Mouse (Mus musculus) heart, embryonic 15.5 days (tissue): ENCODE results near the gene Prps2. TPM values are rescaled to one million over a fixed set of nuclear protein-coding genes. Genes with fewer than 3 reads are reported as not detected.
"Not testable (repeated sequence)": the region's sequence is repeated elsewhere in the genome, so short reads cannot be mapped to it uniquely, and the experiment has no call there.

ENCODE experiments used
- ATAC-seq: fragments of 200-750 bp; cut with Nextera tagmentation; replicated peaks from 2 replicates; pipeline ENCODE4 v1.8.0; 2017; ENCODE audit warnings: low read depth, moderate TSS enrichment; ENCODE audit not compliant: insufficient number of reproducible peaks, insufficient read depth, low FRiP score
- H3K27ac ChIP-seq: fragments of 300-500 bp; sonication (generic); 2 replicates; pipeline ENCODE4 v1.5.1; 2015; ENCODE audit warnings: mild to moderate bottlenecking, inconsistent platforms
- H3K27me3 ChIP-seq: fragments of 300-500 bp; sonication (generic); 2 replicates; pipeline ENCODE4 v1.6.1; 2015; ENCODE audit warnings: inconsistent platforms
- H3K36me3 ChIP-seq: fragments of 300-500 bp; sonication (generic); 2 replicates; pipeline ENCODE4 v1.6.1; 2015; ENCODE audit warnings: mild to moderate bottlenecking, inconsistent platforms
- H3K4me1 ChIP-seq: fragments of 300-500 bp; sonication (generic); replicated peaks from 2 replicates; pipeline ENCODE4 v1.6.1; 2015; ENCODE audit warnings: inconsistent platforms
- H3K4me2 ChIP-seq: fragments of 300-500 bp; sonication (generic); 2 replicates; pipeline ENCODE4 v1.6.1; 2015; ENCODE audit warnings: inconsistent platforms, mild to moderate bottlenecking, moderate library complexity
- H3K4me3 ChIP-seq: fragments of 300-500 bp; sonication (generic); 2 replicates; pipeline ENCODE4 v1.5.1; 2015; ENCODE audit warnings: mild to moderate bottlenecking, inconsistent platforms
- H3K9ac ChIP-seq: fragments of 300-500 bp; sonication (generic); 2 replicates; pipeline ENCODE4 v1.6.1; 2015; ENCODE audit warnings: mild to moderate bottlenecking, inconsistent platforms
- H3K9me3 ChIP-seq: fragments of 300-500 bp; sonication (generic); replicated peaks from 2 replicates; pipeline ENCODE4 v1.6.1; 2016; ENCODE audit warnings: inconsistent platforms
- WGBS: fragments of 180-500 bp; shearing (Covaris S2); methylation state at CpG from one replicate; pipeline ENCODE4 v1.1.7; 2015; ENCODE audit warnings: mixed read lengths; 5-methylcytosine and 5-hydroxymethylcytosine counted together
- polyA plus RNA-seq: library from polyadenylated mRNA; unstranded; fragments of >200 nt; fragmentation: Nextera tagmentation; extraction: Ambion mirVana; gene quantifications from 2 replicates; pipeline ENCODE4 v1.2.1, GENCODE M21; 2015

The Prps2 gene
- polyA plus RNA-seq, 1 experiment from 2014 or later: 38.0 TPM

DNA sequence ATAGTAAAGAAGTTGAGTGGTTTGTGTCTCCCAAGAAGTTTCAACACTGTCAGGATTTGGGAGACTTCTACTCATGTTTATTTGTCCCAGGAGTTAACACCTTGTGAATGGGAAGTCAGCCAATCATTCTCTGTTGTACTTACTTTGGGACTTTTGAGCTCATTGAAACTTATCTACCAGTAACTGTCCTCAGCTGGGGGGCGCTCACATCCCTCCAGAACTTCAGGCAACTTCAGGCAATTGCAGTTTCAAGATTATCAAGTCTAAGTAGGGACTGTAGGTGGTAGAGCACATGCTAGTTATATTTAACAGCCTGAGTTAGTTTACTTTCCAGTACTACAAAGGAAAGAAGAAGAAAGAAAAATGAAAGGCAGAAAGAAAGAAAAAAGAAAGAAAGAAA lies 58.8 kb downstream of the Prps2 start:
- H3K36me3 ChIP-seq: no peaks in the 10 kb centered on the region
- H3K4me1 ChIP-seq: no peaks in the 10 kb centered on the region
- no peak overlapping the region for H3K4me2 ChIP-seq
- no peak for ATAC-seq
- no peak overlapping the region for H3K27ac ChIP-seq
- H3K4me3 ChIP-seq: no peak overlapping the region
- no peaks in the 10 kb centered on the region for H3K9me3 ChIP-seq
- no peaks in the 10 kb centered on the region for H3K27me3 ChIP-seq
- no peak overlapping the region for H3K9ac ChIP-seq
- whole genome bisulfite sequencing: 47% methylated on average over 1 of the region's 1 CpGs

DNA sequence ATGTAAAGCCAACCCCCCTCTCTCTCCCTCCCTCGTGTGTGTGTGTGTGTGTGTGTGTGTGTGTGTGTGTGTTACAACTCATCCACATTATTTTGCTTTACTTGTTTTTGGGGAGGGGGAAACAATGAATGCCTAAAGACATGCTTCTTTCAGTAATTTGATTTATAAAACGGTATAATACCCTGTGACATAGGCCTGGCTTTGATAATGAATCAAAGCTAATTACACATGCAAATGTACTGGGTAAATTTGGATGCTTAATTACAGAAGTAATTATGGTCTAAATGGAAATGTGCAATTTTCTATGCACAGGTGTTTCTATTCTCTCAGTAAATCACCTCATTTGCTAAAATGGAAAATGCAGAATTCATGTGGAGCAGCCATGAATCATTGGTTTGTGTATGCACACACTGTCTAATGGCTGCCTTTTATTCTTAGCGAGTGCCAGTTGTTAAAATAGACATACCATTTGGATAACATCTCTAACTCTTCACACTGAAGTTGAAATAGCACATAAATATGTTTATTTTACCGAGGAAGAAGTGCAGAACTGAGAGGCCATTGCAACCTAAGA lies 61.2 kb downstream of the Prps2 start:
- Histone ChIP-seq H3K36me3 (no peaks in the 10 kb centered on the region), H3K9ac (no peak overlapping the region), H3K4me1 (no peaks in the 10 kb centered on the region), H3K4me2 (no peak overlapping the region), H3K4me3 (no peak overlapping the region), H3K27me3 (no peaks in the 10 kb centered on the region), H3K27ac (no peak overlapping the region), H3K9me3 (no peaks in the 10 kb centered on the region)
- ATAC-seq: no peak
- 61% methylated on average over 4 of the region's 4 CpGs for WGBS

DNA sequence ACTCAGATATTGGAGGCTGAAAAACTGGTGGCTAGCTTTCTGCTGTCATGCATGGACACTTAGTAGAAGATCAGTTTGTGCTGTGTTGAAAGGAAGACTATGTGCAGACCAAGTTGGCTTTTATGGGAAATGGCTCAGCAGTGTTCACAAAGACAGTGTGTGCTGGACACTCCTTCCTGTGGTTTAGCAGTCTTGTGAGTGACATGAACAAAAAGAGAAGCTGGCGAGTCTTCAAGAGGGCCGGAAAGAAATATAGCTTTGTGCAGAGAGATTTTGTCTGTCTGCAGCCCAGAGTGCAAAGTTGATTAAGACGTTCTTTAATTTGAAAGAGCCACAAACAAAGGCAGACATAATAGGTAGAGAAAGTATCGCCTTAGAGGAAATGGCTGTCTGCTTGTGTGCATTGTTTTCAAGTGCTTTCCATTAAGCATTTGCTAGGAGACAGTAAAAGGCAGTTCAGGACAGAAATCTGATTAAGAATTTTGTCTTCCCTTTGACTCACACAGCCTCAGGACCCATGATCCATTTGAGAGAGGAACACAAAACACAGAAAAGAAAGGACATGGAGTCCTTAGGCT lies 63.6 kb downstream of the Prps2 start:
- Histone ChIP-seq H3K36me3 (no peaks in the 10 kb centered on the region), H3K27me3 (no peaks in the 10 kb centered on the region), H3K27ac (no peak overlapping the region), H3K4me1 (no peaks in the 10 kb centered on the region), H3K4me3 (no peak overlapping the region), H3K9me3 (no peaks in the 10 kb centered on the region), H3K4me2 (no peak overlapping the region), H3K9ac (no peak overlapping the region)
- WGBS: 39% methylated on average over 4 of the region's 4 CpGs
- ATAC-seq: no peak

DNA sequence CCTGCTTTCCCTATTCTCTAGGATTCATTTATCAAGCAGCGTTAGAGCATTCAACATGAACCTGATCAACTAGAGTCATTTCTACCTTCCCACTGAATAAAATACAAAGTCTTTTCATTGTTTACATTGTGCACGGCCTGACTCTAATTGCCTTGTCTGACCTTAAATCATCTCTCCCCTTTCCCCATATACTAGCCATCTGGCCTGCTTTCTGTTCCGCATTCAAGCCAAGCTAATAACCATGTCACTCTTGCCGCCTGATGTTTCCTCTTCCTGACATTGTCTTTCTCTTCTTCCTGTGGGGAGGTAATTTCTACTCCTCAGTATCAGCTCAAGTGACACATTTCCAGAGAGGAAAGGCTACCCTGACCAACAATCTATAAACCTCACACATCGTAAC lies 66.8 kb downstream of the Prps2 start:
- Histone ChIP-seq H3K4me3 (no peak overlapping the region), H3K9ac (no peak overlapping the region), H3K4me1 (no peaks in the 10 kb centered on the region), H3K4me2 (no peak overlapping the region), H3K27ac (no peak overlapping the region), H3K27me3 (no peaks in the 10 kb centered on the region), H3K36me3 (no peaks in the 10 kb centered on the region), H3K9me3 (no peaks in the 10 kb centered on the region)
- WGBS: 77% methylated on average over 5 of the region's 5 CpGs
- no peak for ATAC-seq

DNA sequence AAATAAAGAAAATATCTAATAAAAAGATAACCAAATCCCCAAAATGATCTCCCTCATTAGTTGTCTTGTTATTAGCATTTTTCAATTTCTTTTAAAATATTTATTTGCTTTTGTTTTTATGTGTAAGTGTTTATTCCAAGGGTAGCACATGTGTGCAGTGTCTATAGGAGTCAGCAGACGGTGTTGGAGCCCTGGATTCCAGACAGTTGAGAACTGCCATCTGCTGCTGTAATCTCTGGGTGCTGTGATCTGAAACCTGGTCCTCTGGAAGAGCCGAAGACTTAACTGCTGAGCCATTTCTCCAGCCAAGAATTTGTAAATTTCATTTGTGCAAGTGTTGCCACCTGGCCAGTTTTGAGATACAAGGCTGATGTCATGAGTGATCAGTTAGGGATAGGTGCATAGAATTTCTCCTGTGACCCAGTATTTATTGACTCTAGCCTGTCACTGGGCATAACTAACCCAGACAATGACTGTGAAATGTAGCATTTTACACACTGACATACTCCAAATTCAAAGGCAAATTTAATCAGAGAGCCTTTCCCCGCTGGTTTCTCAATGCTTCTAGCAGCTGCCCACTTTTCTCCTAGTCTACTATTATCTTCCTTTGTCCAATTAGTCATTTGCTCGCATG lies 67.3 kb downstream of the Prps2 start:
- Histone ChIP-seq H3K4me1 (no peaks in the 10 kb centered on the region), H3K27ac (no peak overlapping the region), H3K9ac (no peak overlapping the region), H3K4me2 (no peak overlapping the region), H3K9me3 (no peaks in the 10 kb centered on the region), H3K36me3 (no peaks in the 10 kb centered on the region), H3K4me3 (no peak overlapping the region), H3K27me3 (no peaks in the 10 kb centered on the region)
- no peak for ATAC-seq
- 73% methylated on average over 4 of the region's 4 CpGs for WGBS

DNA sequence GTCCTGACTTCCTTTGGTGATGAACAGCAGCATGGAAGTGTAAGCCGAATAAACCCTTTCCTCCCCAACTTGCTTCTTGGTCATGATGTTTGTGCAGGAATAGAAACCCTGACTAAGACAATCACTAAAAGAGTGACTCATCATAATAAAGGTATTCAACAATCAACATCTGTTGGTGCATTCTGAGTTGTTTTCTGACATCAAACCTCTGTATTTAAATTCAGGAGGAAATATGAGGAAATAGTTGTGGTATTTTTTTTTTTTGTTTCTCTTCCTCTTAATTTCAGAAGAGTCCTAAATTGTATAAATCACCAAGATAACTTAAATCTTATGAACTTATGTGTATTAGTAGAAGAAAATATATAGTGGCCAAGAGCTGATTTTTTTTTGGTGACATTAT lies 80.5 kb downstream of the Prps2 start:
- whole genome bisulfite sequencing: 77% methylated on average over 1 of the region's 1 CpGs
- not testable (repeated sequence) for H3K9ac ChIP-seq, H3K27ac ChIP-seq, ATAC-seq, H3K4me1 ChIP-seq, H3K4me3 ChIP-seq, H3K36me3 ChIP-seq, H3K9me3 ChIP-seq, H3K4me2 ChIP-seq, H3K27me3 ChIP-seq

Other genes starting within 250 kb of the Prps2 start
- gene Tmsb4x, start 173.4 kb downstream of the Prps2 start, polyA plus RNA-seq: 2,285 and 2,968 TPM in 2 replicates
- 0.26 and 0.37 TPM in 2 replicates for gene Tlr8, start 118.4 kb downstream of the Prps2 start, polyA plus RNA-seq
- 0.35 and 0.84 TPM in 2 replicates for gene Tlr7, start 52.2 kb downstream of the Prps2 start, polyA plus RNA-seq